Mouse (Mus musculus) left cerebral cortex, postnatal 10 days (tissue): ENCODE data around the gene Mgrn1. TPM values are rescaled to one million over a fixed set of nuclear protein-coding genes. Genes with fewer than 3 reads are reported as not detected.

ENCODE experiments used
- DNase-seq, 2 experiments: peaks; one replicate each; pipeline ENCODE4 v3.0.0; 2021 to 2022; ENCODE audit warnings: low spot score in 2 of 2, mixed read lengths in 1 of 2; ENCODE audit errors: extremely low spot score in 1 of 2
- intact Hi-C: fragments of 180-260 bp; cut with DNase I; formaldehyde crosslinking; loops from one replicate; pipeline ENCODE4 v1.15.1; 2025
- total RNA-seq, 2 experiments: library from RNA; stranded (reverse); gene quantifications; 2 replicates each; pipeline ENCODE4 v1.2.3; 2021

Gene Mgrn1
- total RNA-seq, 2 experiments from 2014 or later: 176 to 182 TPM

DNA sequence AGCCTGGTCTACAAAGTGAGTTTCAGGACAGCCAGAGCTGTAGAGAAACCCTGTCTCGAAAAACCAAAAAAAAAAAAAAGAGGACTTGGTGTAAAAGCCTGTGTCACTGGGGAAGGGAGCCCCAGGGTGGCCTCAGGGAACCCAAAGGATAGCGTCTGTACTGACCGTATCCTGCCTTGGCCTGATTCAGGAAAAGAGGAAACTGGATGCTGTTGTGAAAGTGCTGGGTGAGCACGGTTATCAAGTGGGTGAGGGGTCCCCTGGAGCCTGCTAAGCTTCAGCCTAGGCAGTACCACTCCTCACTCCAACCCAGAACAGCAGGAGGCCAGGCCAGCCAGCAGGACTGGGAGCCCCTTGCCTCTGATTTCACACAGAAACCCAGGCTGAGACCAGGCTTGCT is 8.9 kb upstream of the Mgrn1 start:
- no peak for DNase-seq
- intact Hi-C loops: no loop called here

- no peak for DNase-seq
- intact Hi-C loops: no loop called here
Measured at GRCm38 (mm10) chr16:4877701-4878100, 8.3 kb upstream of the Mgrn1 start.

GRCm38 (mm10) chr16:4878192-4878885 is 7.7 kb upstream of the Mgrn1 start:
- intact Hi-C loops: no loop called here
- peak in 1 of 2 experiments; percentile 51 for DNase-seq

- peak in 1 of 2 experiments; percentile 84 for DNase-seq
- intact Hi-C loops: no loop called here
Measured at GRCm38 (mm10) chr16:4879101-4879707, 6.8 kb upstream of the Mgrn1 start.

DNA sequence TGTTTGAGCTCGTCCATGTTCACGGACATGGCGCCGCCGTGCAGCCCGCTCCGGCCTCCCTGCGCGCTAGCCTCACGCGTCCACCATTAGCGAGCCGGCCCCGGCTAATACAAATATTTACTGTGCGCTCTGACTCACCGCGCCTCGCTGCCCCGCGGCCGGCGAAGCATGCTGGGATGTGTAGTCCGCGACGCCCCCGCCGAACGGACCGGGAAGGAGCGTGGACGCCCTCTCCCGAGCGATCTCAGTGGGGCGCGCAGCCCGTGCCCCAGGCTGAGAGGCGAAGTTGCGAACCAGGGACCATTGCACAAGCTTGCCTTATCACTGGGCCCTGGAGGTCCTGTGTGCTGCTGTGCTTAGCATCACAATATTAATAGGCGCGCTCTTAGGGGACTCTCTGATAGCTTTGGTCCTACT is 6.3 kb upstream of the Mgrn1 start:
- DNase-seq: peak; percentile 88 to 95
- intact Hi-C loops: no loop called here

- peak; percentile 99 for DNase-seq
- intact Hi-C loops: no loop called here
Measured at GRCm38 (mm10) chr16:4880136-4880825, 5.8 kb upstream of the Mgrn1 start, which contains the start of gene Ubald1. TSS of gene Ubald1 (minus strand) at chr16:4880315.

DNA sequence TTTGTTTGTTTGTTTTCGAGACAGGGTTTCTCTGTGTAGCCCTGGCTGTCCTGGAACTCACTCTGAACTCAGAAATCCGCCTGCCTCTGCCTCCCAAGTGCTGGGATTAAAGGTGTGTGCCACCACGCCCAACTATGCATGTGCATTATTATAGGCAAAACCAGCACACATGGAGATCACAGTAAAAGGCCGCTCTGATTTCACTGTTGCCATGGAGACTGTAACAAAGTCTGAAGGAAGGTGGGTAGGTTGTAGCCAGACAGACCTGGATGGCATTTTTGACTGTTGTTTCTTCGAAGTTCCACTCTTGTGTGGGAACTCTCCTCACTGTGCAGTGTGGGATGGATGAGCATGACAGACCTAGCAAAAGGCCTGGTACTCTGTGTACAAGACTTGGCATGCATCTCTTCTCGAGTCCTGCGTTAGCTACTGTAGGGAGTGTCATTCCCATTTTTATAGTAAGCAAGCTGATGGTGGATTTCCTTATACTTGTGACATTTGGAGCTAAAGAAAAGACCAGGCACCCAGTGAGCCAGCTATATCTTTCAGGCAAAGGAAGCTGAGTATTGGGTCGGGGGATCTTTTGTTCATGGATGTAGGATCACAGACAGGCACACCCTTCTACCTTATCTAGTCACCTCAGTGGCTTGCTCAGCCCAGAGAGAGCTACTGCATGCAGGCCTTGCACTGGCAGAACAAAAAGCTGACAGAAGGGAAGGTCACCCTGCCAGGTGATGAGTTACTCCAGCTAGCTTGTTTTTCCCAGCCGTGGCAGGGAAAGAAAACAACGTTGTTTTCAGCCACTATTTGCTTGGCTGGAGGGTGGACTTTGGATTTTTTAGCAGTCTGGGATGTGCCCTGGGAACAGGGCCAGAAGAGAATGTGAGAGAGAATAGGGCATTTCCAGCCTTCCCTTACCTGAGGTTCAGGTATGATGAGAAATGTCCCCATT is 4.4 kb upstream of the Mgrn1 start:
- intact Hi-C loops: no loop called here
- DNase-seq: no peak

DNA sequence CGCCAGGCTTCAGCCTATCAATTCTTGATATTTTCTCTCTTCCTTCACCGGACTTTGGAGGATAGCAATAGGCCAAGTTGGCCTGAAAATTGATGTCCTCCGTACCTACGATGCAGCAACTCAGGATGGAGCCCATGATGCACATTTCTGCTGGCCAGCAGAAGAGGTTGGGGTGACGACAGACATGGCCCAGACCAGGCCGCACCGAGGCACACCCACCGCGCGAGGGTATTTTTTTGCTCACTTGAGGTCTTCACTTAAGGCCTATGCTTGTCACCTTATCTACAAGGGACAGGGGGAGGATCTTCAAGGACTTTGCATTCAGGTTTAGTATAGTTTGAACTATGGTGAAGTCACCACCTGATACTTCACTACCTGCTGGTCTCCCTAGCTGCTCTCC is 1.1 kb upstream of the Mgrn1 start:
- DNase-seq: no peak
- intact Hi-C loops: no loop called here

DNA sequence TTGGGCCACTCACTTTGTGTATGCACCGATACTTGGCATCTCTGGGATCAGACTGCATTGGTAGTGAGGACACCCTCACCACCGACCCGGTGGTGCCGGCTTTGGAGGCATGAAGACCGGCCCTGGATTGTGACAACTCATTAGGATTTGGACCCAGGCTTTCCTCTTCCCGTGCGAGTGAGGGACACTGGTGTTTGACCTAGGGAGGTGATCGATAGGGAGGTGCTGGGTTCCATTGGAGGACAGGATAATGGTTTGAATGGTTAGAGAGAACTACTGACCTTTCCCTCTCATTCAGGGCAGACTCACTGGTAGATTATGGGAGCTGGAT is 606 bp downstream of the Mgrn1 start:
- intact Hi-C loops: no loop called here

GRCm38 (mm10) chr16:4890201-4890709 is 4.2 kb downstream of the Mgrn1 start:
- DNase-seq: no peak
- intact Hi-C loops: no loop called here

More for the DNA sequence above, 606 bp downstream of the Mgrn1 start:
- DNase-seq: no peak

GRCm38 (mm10) chr16:4892171-4892570 is 6.1 kb downstream of the Mgrn1 start:
- no peak for DNase-seq
- intact Hi-C loops: no loop called here

DNA sequence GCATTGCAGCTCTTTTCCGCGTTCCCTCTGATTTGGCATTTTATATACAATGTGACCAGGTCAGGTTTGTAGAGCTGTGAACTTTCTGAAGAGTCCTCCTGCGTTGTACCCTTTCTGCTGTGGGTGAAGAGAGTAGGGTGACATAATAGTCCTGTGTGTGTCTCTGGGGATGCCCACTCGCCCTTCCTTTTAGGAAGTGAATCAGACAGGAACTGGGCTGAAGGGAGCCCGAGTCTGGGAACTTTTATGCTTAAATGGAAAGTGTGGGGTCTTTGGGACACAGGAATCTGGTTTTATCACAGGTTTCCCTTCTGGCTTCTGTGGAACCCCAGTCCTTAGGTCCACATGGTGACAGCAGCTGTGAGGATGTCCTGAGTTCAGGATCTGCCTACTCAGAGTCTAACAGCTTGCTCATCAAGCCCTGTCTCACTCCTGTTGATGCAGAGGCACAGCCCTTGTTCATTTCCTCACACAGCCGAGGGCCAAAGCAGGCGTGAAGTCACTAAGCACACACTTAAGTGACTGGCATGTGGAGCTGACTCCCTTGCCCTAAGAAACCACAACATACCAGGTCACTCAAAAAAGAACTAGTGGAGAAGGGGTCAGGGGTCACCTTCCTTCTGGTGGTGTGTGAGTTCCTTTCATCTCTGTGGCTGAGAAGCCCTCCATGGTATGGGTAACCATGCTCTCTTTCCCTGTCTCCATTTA is 8.3 kb downstream of the Mgrn1 start:
- intact Hi-C loops: no loop called here
- no peak for DNase-seq

DNA sequence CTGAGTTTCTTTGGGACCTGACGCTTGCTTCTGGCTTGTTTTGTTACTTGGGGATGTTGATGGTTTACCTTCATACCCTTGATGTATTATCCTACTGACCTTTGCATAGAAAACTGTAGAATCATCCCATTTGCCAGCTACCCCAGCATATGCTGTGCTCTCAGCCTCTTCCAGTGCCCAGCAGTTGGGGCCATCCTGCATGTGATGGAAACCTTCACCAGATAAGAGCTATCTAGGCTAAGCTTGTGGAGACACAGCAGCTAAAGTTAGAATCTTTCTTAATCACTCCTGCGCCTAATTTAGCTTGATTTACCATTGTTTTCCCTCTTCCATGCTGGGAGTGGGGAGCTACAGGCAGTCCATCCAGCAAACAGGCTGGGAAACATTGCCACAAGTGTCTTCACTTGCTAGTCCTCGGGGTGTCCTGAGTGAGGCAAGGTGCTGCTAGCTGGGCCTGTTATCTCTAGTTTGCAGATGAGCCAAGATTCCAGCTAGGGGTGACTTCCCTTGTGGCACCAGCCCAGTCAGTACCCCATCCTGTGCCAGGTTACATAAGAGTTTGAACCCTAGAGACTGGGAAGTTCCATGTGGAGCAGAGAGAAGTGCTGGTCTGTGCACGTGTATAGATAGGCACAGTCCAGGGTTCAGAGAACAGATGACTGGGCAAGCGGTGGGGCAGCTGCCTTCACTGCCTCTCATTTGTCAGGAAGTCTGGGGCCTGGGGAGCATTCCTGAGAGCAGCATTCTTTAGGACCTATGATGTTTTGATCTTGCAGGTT is 10.4 kb downstream of the Mgrn1 start:
- DNase-seq: no peak
- intact Hi-C loops: no loop called here

DNA sequence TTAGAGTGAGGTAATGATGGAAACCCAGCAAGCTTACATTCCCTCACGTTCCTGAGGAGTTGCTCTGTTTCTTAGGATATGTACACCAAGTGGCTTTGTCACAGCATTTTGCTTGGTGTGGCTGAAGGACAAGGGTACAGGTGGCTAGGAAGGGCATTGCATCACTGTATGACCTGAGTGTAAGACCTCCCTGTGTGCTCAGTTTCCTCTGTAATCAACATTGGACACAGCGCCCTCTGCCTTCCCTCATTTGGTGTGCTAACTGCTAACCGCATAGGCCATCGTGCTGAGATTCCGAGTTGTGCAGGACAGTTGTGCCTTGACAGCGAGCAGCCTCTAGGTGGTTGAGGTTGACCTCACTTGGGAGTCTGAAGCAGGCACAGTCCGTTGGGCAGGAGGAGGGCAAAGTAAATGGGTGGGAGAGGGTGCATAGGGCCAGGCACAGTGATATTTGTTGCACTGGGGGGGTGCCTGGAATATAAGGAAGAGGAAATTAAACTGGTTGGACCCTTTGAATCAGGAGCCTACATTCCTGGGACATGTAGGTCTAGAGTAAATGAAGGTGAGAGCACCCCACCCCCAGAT is 11.2 kb downstream of the Mgrn1 start:
- intact Hi-C loops: no loop called here
- no peak for DNase-seq

DNA sequence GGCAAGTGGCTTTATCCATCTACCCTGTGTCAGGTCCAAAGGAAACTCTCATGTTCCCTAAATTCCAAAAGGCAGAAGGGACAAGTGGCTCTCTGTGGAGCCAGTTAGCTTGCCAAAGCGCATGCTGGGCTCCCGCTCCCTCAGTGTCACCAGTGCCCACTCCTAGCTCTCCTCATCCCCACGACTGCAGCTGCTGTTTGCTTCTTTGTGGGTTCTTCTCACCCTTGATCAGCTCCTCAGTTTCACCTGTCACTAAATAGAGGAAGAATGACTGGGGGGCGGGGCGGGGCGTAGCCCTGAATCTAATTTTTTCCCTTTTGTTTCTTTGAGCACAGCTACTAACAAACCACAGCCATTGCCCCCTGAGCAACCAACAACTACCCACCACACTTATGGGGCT is 12.8 kb downstream of the Mgrn1 start:
- intact Hi-C loops: no loop called here
- DNase-seq: no peak

DNA sequence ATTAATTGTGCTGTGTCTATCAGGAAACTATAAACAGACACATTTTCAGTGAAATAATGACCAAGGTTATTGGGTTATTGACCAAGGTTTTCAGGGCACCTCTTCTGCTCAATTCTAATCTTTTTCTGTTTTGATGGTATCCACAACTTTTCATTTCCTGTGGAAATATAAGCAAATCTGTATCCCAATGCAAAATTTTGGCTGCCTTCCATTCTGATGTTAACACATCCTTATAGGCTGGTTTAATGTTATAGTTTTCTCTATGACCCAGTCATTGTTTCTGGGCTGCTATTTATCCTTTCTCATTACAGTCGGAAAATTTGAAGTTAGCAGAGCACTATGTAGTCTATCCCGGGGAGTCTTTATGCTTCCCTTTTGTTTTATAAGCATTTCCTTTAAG is 13.7 kb downstream of the Mgrn1 start:
- no peak for DNase-seq
- intact Hi-C loops: no loop called here

GRCm38 (mm10) chr16:4901167-4901566 is 15.1 kb downstream of the Mgrn1 start:
- DNase-seq: no peak
- intact Hi-C loops: no loop called here
